In genomic region chr6:88095377-88095776, GRCm38 (mm10) we compare ENCODE assay signal across 18 mouse cellular contexts.
"Had no signal": no experiment of that assay in that cellular context is flagged by ENCODE, and none has a peak within 500 bp of the region (broad histone marks: within the 10 kb centered on the region; RNA-seq: fewer than 3 reads in every experiment).

No protein-coding gene starts in this region.

- H3K4me2 ChIP-seq: liver, embryonic 13.5 days; lung, embryonic 14.5 days; midbrain, embryonic 12.5 days; neural tube, embryonic 13.5 days; stomach, embryonic 15.5 days had no signal

- H3K9me3 ChIP-seq: liver, embryonic 13.5 days; midbrain, embryonic 12.5 days; neural tube, embryonic 13.5 days; stomach, embryonic 15.5 days had no signal

- H3K9ac ChIP-seq: liver, embryonic 13.5 days; lung, embryonic 14.5 days; midbrain, embryonic 12.5 days; neural tube, embryonic 13.5 days; stomach, embryonic 15.5 days had no signal

- DNase-seq: kidney, postnatal 10 days; layer of hippocampus, postnatal 36 days; liver, embryonic 13.5 days; lung, embryonic 14.5 days; retina, postnatal 1 day; right cerebral cortex, postnatal 25 days; spleen, adult 18-20 months; thymus, postnatal 25 days had no signal

- H3K4me1 ChIP-seq: liver, embryonic 13.5 days; midbrain, embryonic 12.5 days; neural tube, embryonic 13.5 days; stomach, embryonic 15.5 days had no signal

- H3K4me3 ChIP-seq: left cerebral cortex, adult 2 months; liver, embryonic 13.5 days; midbrain, embryonic 12.5 days; myocyte; neural tube, embryonic 13.5 days; stomach, embryonic 15.5 days had no signal

- H3K27me3 ChIP-seq: liver, embryonic 13.5 days; midbrain, embryonic 12.5 days; neural tube, embryonic 13.5 days; stomach, embryonic 15.5 days had no signal

- H3K27ac ChIP-seq: hindbrain, postnatal 0 days; left cerebral cortex, adult 2 months; liver, embryonic 13.5 days; macrophage; midbrain, embryonic 12.5 days; neural tube, embryonic 13.5 days; stomach, embryonic 15.5 days had no signal

- ATAC-seq: hindbrain, postnatal 0 days; inflammation-experienced regulatory T-cells, adult 6 months; intestine, embryonic 16.5 days; midbrain, embryonic 16.5 days had no signal
